Mouse (Mus musculus) liver, embryonic 12.5 days (tissue): Measurements from ENCODE around the gene Pcyt1a. TPM values are rescaled to one million over a fixed set of nuclear protein-coding genes. Genes with fewer than 3 reads are reported as not detected.

ENCODE experiments used
- ATAC-seq: fragments of 200-750 bp; cut with Nextera tagmentation; 2 replicates; pipeline ENCODE4 v1.8.0; 2017; ENCODE audit warnings: moderate number of reproducible peaks, mild to moderate bottlenecking, moderate library complexity
- H3K27ac ChIP-seq: fragments of 300-500 bp; sonication (generic); 2 replicates; pipeline ENCODE4 v1.5.1; 2016; ENCODE audit warnings: mild to moderate bottlenecking
- H3K27me3 ChIP-seq: fragments of 300-500 bp; sonication (generic); replicated peaks from 2 replicates; pipeline ENCODE4 v1.6.1; 2016; ENCODE audit warnings: mild to moderate bottlenecking, moderate library complexity
- H3K36me3 ChIP-seq: fragments of 300-500 bp; sonication (generic); 2 replicates; pipeline ENCODE4 v1.6.1; 2016; ENCODE audit warnings: mild to moderate bottlenecking, moderate library complexity
- H3K4me1 ChIP-seq: fragments of 300-500 bp; sonication (generic); 2 replicates; pipeline ENCODE4 v1.6.1; 2016
- H3K4me2 ChIP-seq: fragments of 300-500 bp; sonication (generic); 2 replicates; pipeline ENCODE4 v1.6.1; 2016; ENCODE audit warnings: mild to moderate bottlenecking, moderate library complexity
- H3K4me3 ChIP-seq: fragments of 300-500 bp; sonication (generic); 2 replicates; pipeline ENCODE4 v1.5.1; 2016; ENCODE audit warnings: mild to moderate bottlenecking, moderate library complexity
- H3K9ac ChIP-seq: fragments of 300-500 bp; sonication (generic); 2 replicates; pipeline ENCODE4 v1.6.1; 2016; ENCODE audit warnings: mild to moderate bottlenecking, moderate library complexity
- H3K9me3 ChIP-seq: fragments of 300-500 bp; sonication (generic); replicated peaks from 2 replicates; pipeline ENCODE4 v1.6.1; 2016; ENCODE audit warnings: mild to moderate bottlenecking, moderate library complexity
- WGBS: fragments of 180-500 bp; shearing (Covaris S2); methylation state at CpG from one replicate; pipeline ENCODE4 v1.1.7; 2016; ENCODE audit not compliant: insufficient replicate concordance; 5-methylcytosine and 5-hydroxymethylcytosine counted together
- polyA plus RNA-seq: library from polyadenylated mRNA; unstranded; fragments of >200 nt; fragmentation: Nextera tagmentation; extraction: Ambion mirVana; gene quantifications from 2 replicates; pipeline ENCODE4 v1.2.1, GENCODE M21; 2016

Gene Pcyt1a
- polyA plus RNA-seq = 37.6 TPM in 2 replicates

- Histone ChIP-seq H3K27ac (peak within 1 kb of the TSS; percentile 97), H3K4me2 (peak within 1 kb of the TSS; percentile 71), H3K27me3 (no peaks in the 10 kb centered on the region), H3K9me3 (no peaks in the 10 kb centered on the region), H3K4me3 (peak within 1 kb of the TSS; percentile 85), H3K36me3 (no peaks in the 10 kb centered on the region), H3K9ac (peak within 1 kb of the TSS; percentile 95), H3K4me1 (peaks cover 44% of the 10 kb centered on the region)
- peak; percentile 94 for ATAC-seq
- WGBS = under 1% methylated on average over 54 of the region's 54 CpGs
These were observed at the start of gene Pcyt1a for GRCm38 (mm10) chr16:32430474-32431046. Gene Pcyt1a, plus strand, starts transcription at chr16:32430921.

- H3K4me2 ChIP-seq = no peak overlapping the region
- no peak for ATAC-seq
- peaks cover 86% of the 10 kb centered on the region for H3K36me3 ChIP-seq
- no peaks in the 10 kb centered on the region for H3K27me3 ChIP-seq
- no peak overlapping the region for H3K9ac ChIP-seq
- no peaks in the 10 kb centered on the region for H3K9me3 ChIP-seq
- H3K4me3 ChIP-seq = no peak overlapping the region
- peaks cover 6% of the 10 kb centered on the region; the same call in 1 of the 2 replicates for H3K4me1 ChIP-seq
- no peak overlapping the region for H3K27ac ChIP-seq
These were observed 47.8 kb upstream of the Pcyt1a start for GRCm38 (mm10) chr16:32382901-32383300.

DNA sequence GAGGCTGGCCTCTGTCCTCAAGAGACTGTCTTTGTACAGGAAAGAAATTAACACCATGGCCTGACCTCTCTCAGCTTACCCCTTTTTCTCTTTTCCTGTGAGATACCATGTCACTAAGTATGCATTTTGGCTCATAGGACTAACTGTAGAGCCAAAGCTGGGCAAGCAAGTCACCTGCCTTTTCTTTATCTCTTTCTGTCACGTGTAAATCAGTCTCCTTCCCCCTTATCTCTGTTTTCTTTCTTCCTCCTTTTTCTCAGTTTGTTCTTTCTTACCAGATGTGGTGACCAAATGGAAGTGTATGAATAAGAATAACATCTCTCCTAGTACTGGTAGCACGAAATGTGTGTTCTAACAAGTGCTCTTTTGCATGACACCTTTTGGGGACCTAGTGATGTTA lies 45.8 kb upstream of the Pcyt1a start:
- H3K4me1 ChIP-seq = peaks cover 19% of the 10 kb centered on the region
- H3K27ac ChIP-seq = no peak overlapping the region
- H3K9me3 ChIP-seq = no peaks in the 10 kb centered on the region
- no peak overlapping the region for H3K9ac ChIP-seq
- no peaks in the 10 kb centered on the region for H3K27me3 ChIP-seq
- no peak for ATAC-seq
- H3K4me3 ChIP-seq = no peak overlapping the region
- no peak overlapping the region for H3K4me2 ChIP-seq
- 44% methylated on average over 2 of the region's 2 CpGs for WGBS
- peaks cover 66% of the 10 kb centered on the region for H3K36me3 ChIP-seq

- H3K36me3 ChIP-seq = peaks cover 64% of the 10 kb centered on the region
- no peaks in the 10 kb centered on the region for H3K9me3 ChIP-seq
- H3K4me3 ChIP-seq = no peak overlapping the region
- no peak overlapping the region for H3K9ac ChIP-seq
- ATAC-seq = no peak
- no peak overlapping the region for H3K4me2 ChIP-seq
- H3K27me3 ChIP-seq = no peaks in the 10 kb centered on the region
- WGBS = 89% methylated on average over 3 of the region's 3 CpGs
- peaks cover 23% of the 10 kb centered on the region for H3K4me1 ChIP-seq
- no peak overlapping the region for H3K27ac ChIP-seq
These were observed 43.9 kb upstream of the Pcyt1a start for GRCm38 (mm10) chr16:32386826-32387225.

DNA sequence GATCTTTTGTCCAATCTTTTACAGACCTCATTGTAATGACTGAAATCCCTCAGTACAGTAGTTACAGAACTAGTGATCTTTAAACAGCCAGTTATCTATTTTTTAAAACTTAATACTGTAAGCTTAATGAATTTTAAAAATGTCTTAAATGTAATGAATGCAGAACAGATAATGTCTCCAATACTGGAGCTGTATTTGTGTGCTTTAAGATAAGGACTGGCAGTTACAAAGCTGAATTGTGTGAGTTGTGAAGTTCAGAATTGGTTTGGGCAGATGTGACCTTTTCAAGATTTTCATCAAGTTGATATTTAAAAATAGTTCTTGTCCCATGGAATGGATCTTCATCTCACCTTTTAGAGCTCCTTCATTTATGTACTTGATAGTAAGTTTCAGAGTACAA lies 41.7 kb upstream of the Pcyt1a start:
- Histone ChIP-seq H3K36me3 (peaks cover 51% of the 10 kb centered on the region), H3K27ac (peak overlapping the region; percentile 56; the same call in 1 of the 2 replicates), H3K9ac (0 out of 2 replicates have a peak overlapping the region, but pooled peaks have one; percentile 35), H3K4me3 (no peak overlapping the region), H3K27me3 (no peaks in the 10 kb centered on the region), H3K4me2 (no peak overlapping the region), H3K4me1 (peaks cover 23% of the 10 kb centered on the region), H3K9me3 (no peaks in the 10 kb centered on the region)
- ATAC-seq = no peak; the same call in 1 of the 2 replicates

DNA sequence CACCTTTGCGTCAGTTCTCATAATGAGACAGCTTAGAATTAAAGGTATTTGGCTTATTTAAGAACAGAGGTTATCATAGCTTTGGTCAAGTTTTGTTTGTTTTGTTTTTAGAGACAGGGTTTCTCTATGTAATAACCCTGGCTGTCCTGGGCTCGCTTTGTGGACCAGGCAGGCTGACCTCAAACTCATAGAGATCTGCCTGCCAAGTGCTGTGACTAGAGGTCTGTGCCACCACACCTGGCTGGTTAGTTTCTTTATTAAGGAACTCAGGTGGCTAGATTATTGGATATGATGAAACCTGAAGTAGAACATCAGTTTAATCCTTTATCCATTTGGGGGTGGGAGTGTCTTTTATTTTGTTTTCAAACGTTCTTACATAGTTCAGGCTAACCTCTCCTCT lies 40.9 kb upstream of the Pcyt1a start:
- Histone ChIP-seq H3K36me3 (peaks cover 46% of the 10 kb centered on the region), H3K4me3 (no peak overlapping the region), H3K27ac (0 out of 2 replicates have a peak overlapping the region, but pooled peaks have one; percentile 56), H3K27me3 (no peaks in the 10 kb centered on the region), H3K9me3 (no peaks in the 10 kb centered on the region), H3K9ac (no peak overlapping the region), H3K4me2 (no peak overlapping the region), H3K4me1 (peaks cover 19% of the 10 kb centered on the region)
- no peak for ATAC-seq
- 65% methylated on average over 3 of the region's 3 CpGs for WGBS

- no peak overlapping the region for H3K27ac ChIP-seq
- no peak overlapping the region for H3K4me3 ChIP-seq
- WGBS = 81% methylated on average over 3 of the region's 3 CpGs
- no peak overlapping the region for H3K4me2 ChIP-seq
- H3K27me3 ChIP-seq = no peaks in the 10 kb centered on the region
- peaks cover 36% of the 10 kb centered on the region for H3K36me3 ChIP-seq
- ATAC-seq = no peak
- no peak overlapping the region for H3K9ac ChIP-seq
- peaks cover 24% of the 10 kb centered on the region for H3K4me1 ChIP-seq
- H3K9me3 ChIP-seq = no peaks in the 10 kb centered on the region
These were observed 39.8 kb upstream of the Pcyt1a start for GRCm38 (mm10) chr16:32390882-32391281.

GRCm38 (mm10) chr16:32395679-32396540 lies 34.8 kb upstream of the Pcyt1a start:
- H3K4me1 ChIP-seq = peaks cover 11% of the 10 kb centered on the region; the same call in 1 of the 2 replicates
- H3K9ac ChIP-seq = no peak overlapping the region; the same call in 1 of the 2 replicates
- peaks cover 17% of the 10 kb centered on the region for H3K36me3 ChIP-seq
- WGBS = 48% methylated on average over 6 of the region's 6 CpGs
- no peaks in the 10 kb centered on the region for H3K9me3 ChIP-seq
- no peaks in the 10 kb centered on the region for H3K27me3 ChIP-seq
- no peak overlapping the region for H3K4me3 ChIP-seq
- H3K4me2 ChIP-seq = no peak overlapping the region; the same call in 1 of the 2 replicates
- H3K27ac ChIP-seq = peak overlapping the region; percentile 27; the same call in 1 of the 2 replicates
- no peak for ATAC-seq

DNA sequence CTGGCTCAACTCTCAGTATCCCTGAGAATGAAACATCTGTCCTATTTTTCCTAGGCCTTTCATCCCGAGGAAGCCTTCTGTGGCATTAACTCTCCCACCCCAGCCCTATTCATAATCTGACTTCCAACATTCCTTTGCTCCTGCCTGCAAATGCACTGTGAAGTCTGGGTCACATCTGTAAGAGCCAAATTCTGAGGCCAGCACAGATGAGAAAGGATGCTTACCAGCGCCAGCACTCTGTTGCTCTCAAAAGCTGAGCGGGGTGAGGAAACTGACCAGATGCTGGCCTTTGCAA lies 34.2 kb upstream of the Pcyt1a start:
- H3K9me3 ChIP-seq = no peaks in the 10 kb centered on the region
- 63% methylated on average over 3 of the region's 3 CpGs for WGBS
- no peaks in the 10 kb centered on the region for H3K27me3 ChIP-seq
- H3K36me3 ChIP-seq = peaks cover 12% of the 10 kb centered on the region
- H3K4me2 ChIP-seq = no peak overlapping the region
- H3K9ac ChIP-seq = no peak overlapping the region
- H3K27ac ChIP-seq = no peak overlapping the region; the same call in 1 of the 2 replicates
- no peak overlapping the region for H3K4me3 ChIP-seq
- no peak for ATAC-seq
- peaks cover 11% of the 10 kb centered on the region; the same call in 1 of the 2 replicates for H3K4me1 ChIP-seq

GRCm38 (mm10) chr16:32398206-32398605 lies 32.5 kb upstream of the Pcyt1a start:
- peaks cover 11% of the 10 kb centered on the region; the same call in 1 of the 2 replicates for H3K4me1 ChIP-seq
- no peak overlapping the region for H3K4me3 ChIP-seq
- ATAC-seq = no peak
- H3K4me2 ChIP-seq = no peak overlapping the region
- H3K36me3 ChIP-seq = peaks cover 3% of the 10 kb centered on the region
- H3K27ac ChIP-seq = no peak overlapping the region
- WGBS = 63% methylated on average over 3 of the region's 3 CpGs
- no peak overlapping the region for H3K9ac ChIP-seq
- no peaks in the 10 kb centered on the region for H3K9me3 ChIP-seq
- H3K27me3 ChIP-seq = no peaks in the 10 kb centered on the region

DNA sequence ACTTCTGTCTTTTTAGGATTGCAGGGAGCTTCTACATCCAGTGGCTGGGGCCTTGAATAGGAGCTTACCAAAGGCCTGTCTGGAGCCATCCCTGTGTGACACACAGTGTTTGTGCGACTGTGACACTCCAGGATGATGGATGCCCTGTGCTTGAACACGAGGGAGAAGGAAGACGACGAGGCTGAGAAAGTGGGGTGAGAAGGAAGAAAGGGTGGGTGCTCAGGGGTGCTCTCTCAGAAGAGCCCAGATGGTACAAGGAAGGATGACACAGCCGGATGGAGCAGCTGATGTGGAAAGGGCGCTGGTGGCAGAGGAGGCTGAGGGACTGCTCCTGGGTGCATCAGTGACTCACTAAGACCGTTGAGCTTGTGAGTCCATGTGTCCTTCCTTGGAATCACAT lies 30.5 kb upstream of the Pcyt1a start, which contains the start of gene Tm4sf19:
Gene Tm4sf19, plus strand, starts transcription at position 240 of the 400 bp plus-strand sequence.
- Histone ChIP-seq H3K9ac (no peak within 1 kb of the TSS), H3K4me3 (no peak within 1 kb of the TSS), H3K36me3 (no peaks in the 10 kb centered on the region), H3K9me3 (no peaks in the 10 kb centered on the region), H3K27me3 (no peaks in the 10 kb centered on the region), H3K4me2 (no peak within 1 kb of the TSS), H3K4me1 (peaks cover 8% of the 10 kb centered on the region; the same call in 1 of the 2 replicates), H3K27ac (no peak within 1 kb of the TSS)
- 73% methylated on average over 7 of the region's 7 CpGs for WGBS
- no peak for ATAC-seq

- no peaks in the 10 kb centered on the region for H3K36me3 ChIP-seq
- ATAC-seq = no peak
- H3K9me3 ChIP-seq = no peaks in the 10 kb centered on the region
- H3K27me3 ChIP-seq = no peaks in the 10 kb centered on the region
- 45% methylated on average over 9 of the region's 9 CpGs for WGBS
- H3K27ac ChIP-seq = no peak overlapping the region
- no peak overlapping the region for H3K9ac ChIP-seq
- H3K4me3 ChIP-seq = no peak overlapping the region
- no peak overlapping the region for H3K4me2 ChIP-seq
- no peaks in the 10 kb centered on the region for H3K4me1 ChIP-seq
These were observed 29.3 kb upstream of the Pcyt1a start for GRCm38 (mm10) chr16:32401335-32401965.
